Mouse (Mus musculus): ENCODE data around the gene Proca1. TPM values are rescaled to one million over a fixed set of nuclear protein-coding genes. Genes with fewer than 3 reads are reported as not detected.
A peak's percentile ranks its signal among the peaks of the same experiment; 100 is the strongest.
"Not testable (repeated sequence)": the region's sequence is repeated elsewhere in the genome, so short reads cannot be mapped to it uniquely, and the experiment has no call there.

The Proca1 gene
- total RNA-seq, 2 experiments from 2014 or later, result 5.1 to 6.7 TPM

DNA sequence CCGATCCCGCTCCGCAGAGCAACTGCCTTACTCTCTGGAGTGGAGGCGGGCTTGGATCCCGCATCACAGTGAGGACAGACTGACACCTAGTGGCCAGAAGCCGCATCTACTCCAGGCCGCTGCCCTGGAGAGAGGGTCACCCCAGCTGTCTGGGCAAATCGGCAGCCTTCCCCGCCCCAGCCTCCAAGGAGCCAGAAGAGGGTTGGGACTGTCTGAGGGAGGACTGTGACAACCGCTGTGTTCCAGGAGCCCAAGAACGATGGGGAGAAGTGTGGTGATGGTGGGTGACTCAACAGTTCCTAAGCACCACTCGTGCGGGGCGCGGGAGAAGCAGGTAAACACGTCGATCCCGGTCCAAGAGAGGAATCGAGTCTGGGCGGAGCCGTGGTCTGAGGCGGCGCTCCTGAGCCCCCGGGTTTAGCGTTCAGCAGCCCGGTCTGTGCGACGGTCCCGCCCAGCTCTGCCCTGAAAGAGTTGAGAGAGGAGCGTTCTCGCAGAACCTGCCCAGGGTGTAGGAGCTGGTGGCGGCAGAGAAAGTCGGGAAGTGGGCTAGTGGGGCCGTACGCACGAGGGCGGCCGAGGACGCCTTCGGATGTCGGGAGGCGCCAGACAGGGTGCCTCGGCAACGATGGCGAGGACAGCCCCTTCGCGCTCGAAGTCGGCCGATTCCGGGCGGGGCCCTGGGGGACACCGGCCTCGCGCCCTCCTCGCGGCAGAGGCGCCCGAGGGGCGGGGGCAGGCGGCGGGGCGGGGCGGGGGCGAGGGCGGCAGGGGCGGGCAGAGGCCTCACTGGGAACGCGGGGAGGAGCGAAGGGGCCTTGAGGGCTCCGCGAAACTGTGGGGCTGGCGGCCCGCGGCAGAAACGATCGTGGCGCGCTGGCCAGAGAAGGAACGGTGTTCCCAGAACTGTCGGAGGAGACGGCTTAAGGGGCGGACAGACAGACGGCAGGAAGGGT, 15.0 kb upstream of the Proca1 start:
- DNase-seq (ENCODE audit: low spot score in 2 of 2), result peak; percentile 95 to 96
- intact Hi-C loops (cut with DNase I), result loop anchor here (1.0 to 5.0 kb wide), 3 partner anchors 118 to 196 kb away; partner anchors contain the start of genes Flot2 and Phf12

DNA sequence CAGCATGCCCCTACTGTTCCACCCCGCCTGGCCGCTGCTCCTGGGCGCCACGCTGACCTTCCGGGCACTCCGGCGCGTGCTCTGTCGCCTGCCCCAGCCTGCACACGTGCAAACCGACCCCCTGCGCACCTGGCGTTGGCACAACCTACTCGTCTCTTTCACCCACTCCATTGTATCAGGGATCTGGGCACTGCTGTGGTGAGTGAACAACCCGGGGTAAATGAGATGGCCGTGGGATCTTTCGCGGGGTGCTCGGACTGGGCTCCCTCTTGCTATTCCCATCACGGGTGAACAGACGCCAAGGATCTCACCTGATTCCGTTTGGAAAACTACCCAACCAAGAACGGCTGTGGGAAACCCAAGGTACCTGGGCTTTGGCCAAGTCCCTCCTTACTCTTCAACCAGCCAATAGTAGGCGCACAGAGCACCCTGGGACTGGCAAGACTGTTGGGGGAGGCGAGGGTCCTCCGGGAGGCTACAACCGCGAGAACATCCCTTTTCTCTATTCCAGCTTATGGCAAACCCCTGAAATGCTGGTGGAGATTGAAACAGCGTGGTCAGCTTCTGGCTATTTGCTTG, 14.2 kb upstream of the Proca1 start:
- intact Hi-C loops (cut with DNase I), result loop anchor here (1.0 to 5.0 kb wide), 3 partner anchors 119 to 197 kb away; partner anchors contain the start of genes Flot2 and Phf12
- DNase-seq (ENCODE audit: low spot score in 2 of 2), result peak; percentile 71 to 82

DNA sequence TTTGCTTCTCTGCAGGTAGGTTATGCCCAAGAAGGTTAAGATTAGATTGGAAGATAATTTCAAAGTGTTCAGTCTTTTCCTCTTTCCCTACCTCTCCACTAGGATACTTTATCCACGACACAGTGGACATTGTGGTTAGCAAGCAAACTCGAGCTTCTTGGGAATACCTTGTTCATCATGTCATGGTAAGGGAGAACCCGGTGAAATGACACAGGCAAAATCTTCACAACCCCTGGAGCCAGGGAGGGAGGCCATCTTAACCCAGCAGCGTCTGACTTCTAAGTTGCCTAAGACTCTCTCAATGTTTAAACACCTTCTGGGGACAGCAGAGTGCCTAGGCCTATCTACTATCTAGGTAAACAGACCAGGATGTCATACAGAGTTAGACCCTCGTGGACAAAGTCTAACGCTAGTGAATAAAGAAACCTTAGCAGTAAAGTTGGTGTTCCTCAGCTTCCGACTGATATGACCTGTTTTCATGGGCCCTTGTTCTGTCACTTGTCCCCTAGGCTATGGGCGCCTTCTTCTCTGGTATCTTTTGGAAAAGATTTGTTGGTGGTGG, 13.7 kb upstream of the Proca1 start:
- intact Hi-C loops (cut with DNase I), result loop anchor here (5.0 kb wide), 2 partner anchors 142 to 197 kb away; partner anchors contain the start of genes Flot2 and Phf12
- no peak for DNase-seq (ENCODE audit: low spot score in 2 of 2)

DNA sequence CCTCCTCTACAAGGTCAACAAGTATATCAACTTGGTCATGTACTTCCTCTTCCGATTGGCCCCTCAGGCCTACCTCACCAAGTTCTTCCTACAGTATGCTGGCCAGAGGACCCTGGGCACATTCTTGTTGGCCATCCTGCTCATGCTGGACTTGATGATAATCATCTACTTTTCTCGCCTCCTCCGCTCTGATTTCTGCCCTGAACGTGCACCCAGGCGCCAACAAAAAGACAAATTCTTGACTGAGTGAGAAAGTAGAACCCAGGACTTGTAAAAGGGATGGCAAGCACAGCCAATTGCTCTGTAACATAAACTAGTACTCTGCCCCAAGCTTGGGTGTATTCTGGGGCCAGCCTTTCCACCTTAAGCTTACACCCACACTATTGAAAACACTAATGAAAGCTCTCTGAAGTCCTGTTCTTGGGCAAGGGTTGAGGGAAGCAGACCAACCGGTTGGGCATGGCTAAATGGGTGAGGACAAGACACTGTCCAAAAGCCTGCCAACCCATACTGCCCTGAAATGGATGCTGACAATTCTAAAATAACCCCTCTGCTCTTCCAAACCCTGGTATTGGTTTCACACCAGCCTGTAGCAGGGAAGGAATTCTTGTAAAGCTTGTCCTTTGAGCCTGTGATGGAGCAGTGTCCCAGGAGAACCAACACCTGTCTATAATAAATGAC, 13.0 kb upstream of the Proca1 start:
- DNase-seq (ENCODE audit: low spot score in 2 of 2), result no peak
- intact Hi-C loops (cut with DNase I), result no loop called here

DNA sequence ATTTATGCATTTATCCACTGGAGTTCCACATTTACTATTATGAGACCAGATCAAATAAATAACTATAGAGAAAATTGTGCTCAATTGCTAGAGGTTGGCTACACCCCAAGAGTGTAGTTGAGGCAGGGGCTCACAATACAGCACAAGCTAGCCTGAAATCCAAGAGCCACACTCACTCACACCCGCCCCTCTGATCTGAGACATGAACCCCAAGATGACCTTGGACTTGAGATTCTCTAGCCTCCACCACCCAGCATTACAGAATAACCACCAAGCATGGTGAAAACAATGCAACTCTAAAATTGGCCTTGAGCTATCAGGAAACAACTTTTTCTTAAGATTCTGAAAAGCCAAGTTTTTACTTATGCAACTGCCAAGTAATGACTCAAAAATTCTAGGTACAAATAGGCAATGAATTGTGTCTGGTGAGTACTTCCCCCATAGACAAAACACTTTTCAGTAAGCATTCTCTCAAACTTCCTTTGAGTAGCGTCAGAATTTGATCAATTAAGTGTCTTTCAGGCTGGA, 11.3 kb upstream of the Proca1 start:
- no peak for DNase-seq (ENCODE audit: low spot score in 2 of 2)
- intact Hi-C loops (cut with DNase I), result no loop called here

DNA sequence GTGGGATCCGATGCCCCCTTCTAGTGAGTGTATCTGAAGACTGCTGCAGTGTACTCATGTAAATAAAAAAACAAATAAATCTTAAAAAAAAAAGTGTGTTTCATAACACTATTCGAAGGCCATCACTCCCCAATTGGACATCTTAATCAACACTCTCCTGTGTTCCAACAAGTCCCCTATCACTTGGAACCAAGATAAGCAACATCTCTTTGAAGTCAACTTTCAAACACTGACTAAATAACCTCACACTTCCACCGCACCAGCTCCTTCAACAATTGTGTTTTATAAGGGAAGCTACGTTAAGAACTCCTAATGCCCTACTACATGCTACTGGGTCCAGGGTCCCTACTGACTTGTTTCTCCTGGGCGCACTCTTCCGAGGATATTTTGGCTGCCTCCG, 10.7 kb upstream of the Proca1 start:
- DNase-seq (ENCODE audit: low spot score in 2 of 2), result no peak
- intact Hi-C loops (cut with DNase I), result no loop called here

DNA sequence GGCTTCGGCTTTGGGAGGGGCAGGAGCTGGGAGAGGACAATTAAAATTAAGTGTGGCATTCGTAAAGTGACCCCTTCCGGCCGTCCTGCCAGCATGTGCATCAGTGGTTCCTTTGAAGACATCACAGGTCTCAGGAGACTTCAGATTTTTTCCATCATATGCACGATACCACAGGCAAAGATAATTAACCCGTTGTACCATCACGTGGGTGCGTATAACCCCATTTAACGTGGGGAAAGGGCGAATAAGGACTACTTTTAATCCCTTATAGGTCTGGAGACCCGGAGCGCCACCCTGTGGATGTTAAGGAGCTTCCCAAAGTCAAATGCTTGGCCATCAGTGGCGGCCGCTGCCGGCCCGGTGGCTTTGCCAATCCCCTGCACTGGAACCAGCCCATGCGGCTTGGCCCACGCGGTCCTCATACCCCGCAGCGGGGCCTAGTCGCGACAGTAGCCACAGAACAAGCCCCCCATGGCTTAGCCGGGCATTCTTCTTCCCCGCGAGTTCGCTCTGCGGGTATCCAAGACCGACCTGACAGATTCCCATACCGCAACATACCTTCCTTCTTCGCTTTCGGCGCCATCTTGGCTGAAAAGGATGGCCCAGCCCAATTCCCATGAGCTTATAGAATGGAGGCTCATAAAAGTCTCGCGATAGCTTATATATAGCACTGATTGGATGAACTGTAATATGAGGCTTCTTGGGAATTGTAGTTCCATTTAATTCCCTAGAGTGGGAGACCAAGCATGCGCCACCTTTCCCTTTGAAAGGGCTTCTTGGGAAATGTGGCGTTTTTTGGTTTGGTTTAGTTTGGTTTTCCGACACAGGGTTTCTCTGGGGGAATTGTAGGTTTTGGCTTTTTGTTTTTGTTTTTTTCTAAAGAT, 10.0 kb upstream of the Proca1 start, which contains the start of gene Rpl23a:
Rpl23a (minus strand) TSS at position 624 of the 884 bp plus-strand sequence.
- intact Hi-C loops (cut with DNase I), result no loop called here
- peak; percentile 86 to 94 for DNase-seq (ENCODE audit: low spot score in 2 of 2)

DNA sequence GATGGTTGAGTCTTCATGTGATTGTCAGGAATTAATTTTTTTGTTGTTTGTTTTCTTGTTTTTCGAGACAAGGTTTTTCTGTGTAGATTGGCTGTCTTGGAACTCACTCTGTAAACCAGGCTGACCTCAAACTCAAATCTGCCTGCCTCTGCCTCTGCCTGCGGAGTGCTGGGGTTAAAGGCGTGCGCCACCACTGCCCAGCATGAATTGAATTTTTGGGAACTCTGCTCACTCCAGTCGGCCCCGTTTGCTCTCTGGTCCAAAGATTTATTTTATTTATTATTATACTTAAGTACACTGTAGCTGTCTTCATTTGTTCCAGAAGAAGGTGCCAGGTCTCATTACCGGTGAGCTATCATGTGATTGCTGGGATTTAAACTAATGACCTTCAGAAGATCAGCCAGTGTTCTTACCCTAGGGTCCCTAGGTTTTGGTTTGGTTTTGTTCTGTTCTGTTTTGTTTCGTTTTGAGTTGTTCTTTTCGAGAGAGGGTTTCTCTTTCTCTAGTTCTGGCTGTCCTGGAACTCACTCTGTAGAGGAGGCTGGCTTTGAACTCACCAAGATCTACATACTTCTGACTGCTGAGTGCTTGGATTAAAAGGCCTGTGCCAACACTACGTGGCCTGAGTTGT, 9.2 kb upstream of the Proca1 start:
- intact Hi-C loops (cut with DNase I), result no loop called here
- no peak for DNase-seq (ENCODE audit: low spot score in 2 of 2)

DNA sequence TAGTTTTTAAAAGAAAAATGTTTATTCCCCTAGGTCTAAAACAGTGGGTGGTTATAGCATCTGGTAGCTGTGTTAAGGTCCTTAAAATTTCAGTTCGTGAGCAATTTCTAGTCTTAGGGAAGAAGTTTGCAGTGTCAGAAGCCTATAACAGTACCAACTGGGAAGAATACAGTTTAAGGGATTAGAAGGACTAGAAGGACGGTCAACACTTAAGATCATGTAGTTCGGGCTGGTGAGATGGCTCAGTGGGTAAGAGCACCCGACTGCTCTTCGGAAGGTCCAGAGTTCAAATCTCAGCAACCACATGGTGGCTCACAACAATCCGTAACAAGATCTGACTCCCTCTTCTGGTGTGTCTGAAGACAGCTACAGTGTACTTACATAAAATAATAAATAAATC, 8.5 kb upstream of the Proca1 start:
- DNase-seq (ENCODE audit: low spot score in 2 of 2); intact Hi-C loops (cut with DNase I): not testable (repeated sequence)

DNA sequence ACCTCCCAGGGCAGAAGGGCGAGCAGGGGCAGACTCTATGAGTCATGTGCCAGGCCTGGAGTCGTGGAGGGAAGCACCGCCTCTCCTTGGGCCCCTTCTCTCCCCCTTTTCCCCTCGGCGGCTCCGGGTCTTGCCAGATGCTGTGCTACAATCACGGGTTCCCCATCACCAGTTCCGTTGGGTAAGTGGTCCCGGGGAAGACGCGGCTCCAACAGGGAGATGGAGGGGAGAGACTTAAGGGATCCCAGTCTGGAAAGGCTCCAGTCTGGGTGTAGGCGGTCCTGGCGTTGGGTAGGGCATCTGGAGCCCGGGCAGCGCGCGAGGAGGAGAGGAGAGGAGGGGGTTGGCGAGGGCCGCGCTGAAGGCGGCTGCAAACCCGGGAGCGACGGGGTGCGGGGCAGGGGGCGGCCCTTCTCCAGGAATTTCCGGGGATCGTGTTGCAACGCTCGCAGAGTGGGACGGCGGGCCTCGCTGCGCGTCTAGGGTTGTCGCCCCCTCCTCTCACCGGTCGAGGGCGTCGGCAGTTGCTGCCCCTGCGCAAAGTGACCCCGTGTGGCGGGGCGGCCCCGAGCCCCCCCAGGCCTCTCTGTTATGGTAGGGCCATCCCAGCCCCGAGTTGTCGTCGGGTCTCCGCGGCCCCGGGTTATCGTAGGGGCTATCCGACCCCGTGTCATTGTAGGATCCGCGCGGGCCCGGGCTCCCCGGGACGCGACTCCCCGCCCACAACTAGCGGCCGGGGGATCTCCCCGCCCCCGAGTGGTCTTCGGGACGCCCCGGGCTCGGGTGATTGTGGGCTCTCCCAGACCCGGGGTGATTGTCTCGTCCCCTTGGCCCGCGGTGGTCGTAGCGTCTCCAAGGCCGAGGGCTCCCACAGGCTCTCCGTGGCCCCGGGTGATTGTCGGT, 4.6 kb upstream of the Proca1 start, which contains the start of gene Rab34:
Rab34 (plus strand) TSS at position 100 of the 903 bp plus-strand sequence.
- intact Hi-C loops (cut with DNase I), result no loop called here
- peak; percentile 75 to 82 for DNase-seq (ENCODE audit: low spot score in 2 of 2)

DNA sequence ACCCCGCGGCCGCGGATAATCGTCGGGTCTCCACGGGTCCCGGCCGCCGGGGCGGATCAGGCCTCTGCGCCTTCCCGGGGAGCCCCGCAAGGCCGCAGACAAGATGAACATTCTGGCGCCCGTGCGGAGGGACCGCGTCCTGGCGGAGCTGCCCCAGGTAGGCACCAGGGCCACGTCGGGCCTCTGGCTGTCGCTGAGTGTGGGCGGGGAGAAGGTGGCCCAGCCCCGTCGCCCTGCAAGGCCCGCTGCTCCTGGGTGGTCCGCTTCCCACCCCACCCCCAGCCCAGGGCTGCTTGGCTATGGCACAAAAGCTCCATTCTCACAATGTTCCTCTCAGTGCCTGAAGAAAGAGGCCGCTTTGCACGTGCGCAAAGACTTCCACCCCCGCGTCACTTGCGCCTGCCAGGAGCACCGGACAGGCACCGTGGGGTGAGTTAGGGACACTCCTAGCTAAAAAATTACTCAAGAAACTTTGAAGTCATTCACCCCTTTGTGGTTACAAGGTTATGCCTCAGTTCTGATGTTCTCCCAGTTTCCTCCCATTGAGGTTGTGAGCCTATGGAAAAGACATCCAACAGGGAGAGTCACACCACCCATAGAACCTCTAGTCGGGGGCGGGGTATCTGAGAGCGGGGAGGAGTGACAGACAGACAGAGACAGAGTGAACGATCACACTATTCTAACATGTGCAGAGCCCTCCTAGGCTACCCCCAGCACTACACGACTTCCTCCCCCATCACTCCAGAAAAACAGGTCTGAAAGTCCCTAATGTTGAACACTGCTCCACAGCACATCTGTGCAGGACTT, 3.8 kb upstream of the Proca1 start:
- DNase-seq (ENCODE audit: low spot score in 2 of 2), result peak; percentile 79 to 89
- intact Hi-C loops (cut with DNase I), result no loop called here

DNA sequence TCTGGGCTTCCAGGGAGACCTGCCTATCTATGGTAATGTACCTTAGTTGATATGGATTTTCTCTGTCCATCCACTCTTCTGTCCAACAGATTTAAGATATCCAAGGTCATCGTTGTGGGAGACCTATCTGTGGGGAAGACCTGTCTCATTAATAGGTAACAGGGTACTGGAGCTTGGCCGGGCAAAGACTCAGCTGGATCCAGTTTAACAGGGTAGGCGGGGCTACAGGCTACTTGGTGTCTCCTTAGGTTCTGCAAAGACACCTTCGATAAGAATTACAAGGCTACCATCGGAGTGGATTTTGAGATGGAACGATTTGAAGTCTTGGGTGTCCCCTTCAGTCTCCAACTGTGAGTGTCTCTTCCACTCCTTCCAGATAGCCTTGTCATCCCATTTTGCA, 3.2 kb upstream of the Proca1 start:
- intact Hi-C loops (cut with DNase I), result no loop called here
- no peak for DNase-seq (ENCODE audit: low spot score in 2 of 2)

DNA sequence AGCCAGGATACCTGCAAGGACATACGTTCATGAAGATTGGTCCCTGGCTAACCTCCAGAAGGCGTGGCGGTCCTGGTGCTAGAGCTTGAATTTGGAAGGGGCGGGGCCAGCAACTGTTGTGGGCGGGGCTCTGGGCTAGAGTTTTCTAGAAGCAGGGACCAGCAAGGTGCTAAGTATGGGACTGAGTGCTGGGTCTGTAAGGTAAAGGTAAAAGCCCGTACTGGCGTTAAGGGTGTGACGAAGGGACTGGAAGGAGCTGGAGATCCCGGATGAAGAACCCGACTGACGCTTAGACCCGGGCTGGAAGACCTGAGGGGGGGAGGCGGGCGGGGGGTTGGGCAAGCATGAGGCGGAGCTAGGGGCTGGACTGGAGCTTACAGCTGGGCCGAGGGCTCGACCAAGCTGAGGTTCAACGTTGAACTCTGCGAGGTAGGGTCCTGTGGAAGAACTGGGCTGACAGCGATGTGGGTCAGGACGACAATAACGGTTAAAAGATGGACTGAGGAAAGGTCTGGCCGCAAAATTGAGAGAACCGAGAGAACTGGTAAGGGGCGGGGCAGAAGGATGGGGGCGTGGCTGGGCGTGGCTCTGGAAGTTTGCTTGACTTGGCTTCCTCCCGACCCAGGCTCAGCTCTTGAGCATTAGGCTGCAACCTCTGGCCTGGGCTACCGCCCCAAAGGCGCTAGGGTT, 1.4 kb downstream of the Proca1 start:
- DNase-seq (ENCODE audit: low spot score in 2 of 2), result no peak
- intact Hi-C loops (cut with DNase I), result no loop called here

DNA sequence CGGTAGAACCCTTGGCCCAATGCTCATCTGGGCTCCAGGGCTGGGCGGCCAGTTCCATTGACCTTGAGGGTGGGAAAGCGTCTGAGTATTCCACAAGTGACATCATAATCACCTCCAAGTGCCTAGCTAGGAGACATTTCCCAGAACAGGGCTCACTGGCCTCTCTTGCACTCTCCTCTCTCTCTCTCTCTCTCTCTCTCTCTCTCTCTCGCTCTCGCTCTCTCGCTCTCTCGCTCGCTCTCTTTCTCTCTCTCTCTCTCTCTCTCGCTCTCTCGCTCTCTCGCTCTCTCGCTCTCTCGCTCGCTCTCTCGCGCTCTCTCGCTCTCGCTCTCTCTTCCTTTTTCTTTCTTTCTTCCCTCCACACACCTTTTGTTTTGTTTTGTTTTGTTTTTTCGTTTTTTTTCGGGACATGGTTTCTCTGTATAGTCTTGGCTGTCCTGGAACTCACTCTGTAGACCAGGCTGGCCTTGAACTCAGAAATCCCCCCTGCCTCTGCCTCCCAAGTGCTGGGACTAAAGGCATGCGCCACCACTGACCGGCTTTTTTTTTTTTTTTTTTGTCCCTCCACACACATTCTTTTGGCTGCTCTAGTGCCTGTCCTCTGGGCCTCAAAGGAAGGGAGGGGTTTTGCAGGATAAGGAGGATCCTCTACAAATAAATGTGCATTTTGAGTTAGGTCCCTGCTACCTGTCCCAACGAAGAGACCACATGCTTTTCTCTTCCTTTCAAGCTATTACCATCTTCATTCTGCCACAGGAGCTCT, 2.1 kb downstream of the Proca1 start:
- intact Hi-C loops (cut with DNase I), result no loop called here
- DNase-seq (ENCODE audit: low spot score in 2 of 2), result no peak

DNA sequence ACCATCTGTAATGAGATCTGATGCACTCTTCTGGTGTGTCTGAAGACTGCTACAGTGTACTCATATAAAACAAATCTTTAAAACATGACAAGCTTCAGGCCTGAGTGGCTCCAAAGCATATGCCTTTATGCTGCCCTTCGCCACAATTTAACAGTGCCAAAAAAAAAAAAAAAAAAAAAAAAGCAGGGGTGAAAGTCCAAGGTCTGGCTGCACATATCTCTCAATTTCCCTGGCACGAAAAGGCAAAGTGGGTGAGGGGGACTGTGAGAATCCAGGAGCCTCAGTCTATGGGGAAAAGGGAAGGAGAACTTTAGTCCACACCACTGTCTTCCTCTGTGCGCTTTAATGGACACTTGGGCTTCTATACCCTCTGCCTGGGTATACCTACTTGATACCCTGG, 9.2 kb downstream of the Proca1 start:
- intact Hi-C loops (cut with DNase I), result no loop called here
- DNase-seq (ENCODE audit: low spot score in 2 of 2), result no peak

All from left cerebral cortex, postnatal 14 days (tissue).